Mouse (Mus musculus): ENCODE data around the gene Rad51ap1. TPM values are rescaled to one million over a fixed set of nuclear protein-coding genes. Genes with fewer than 3 reads are reported as not detected.

Rad51ap1 gene
- polyA plus RNA-seq, 1 experiment from 2014 or later = 11.5 TPM

DNA sequence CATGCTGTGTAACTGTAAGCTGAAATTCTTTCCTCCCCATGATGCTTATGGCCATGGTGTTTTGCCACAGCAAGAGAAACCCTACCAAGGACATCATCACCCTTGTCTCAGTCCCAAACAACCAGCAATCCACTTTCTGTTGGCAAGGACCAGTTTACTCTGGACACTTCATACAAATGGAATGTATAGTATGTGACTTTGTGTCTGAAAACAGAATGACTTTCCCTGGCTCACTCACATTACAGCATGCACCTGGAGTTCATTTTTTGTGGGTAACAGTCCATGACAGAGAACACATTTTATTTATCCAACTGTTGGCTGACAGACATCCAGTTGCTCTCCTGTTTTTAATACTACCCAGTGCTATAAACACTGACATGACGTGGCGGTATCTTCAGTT lies 6.5 kb downstream of the Rad51ap1 start:
- Histone ChIP-seq H3K27ac (ENCODE audit: low read depth, low read length) (no peak overlapping the region), H3K4me1 (replicated peaks; ENCODE audit: control insufficient read depth, insufficient read depth, low read length) (no peaks in the 10 kb centered on the region), H3K4me3 (ENCODE audit: low read depth, low read length) (no peak overlapping the region), H3K9me3 (ENCODE audit: control insufficient read depth) (no peaks in the 10 kb centered on the region), H3K9ac (ENCODE audit: low read depth, low read length) (no peak overlapping the region), H3K4me2 (replicated peaks; ENCODE audit: low read depth) (no peak overlapping the region), H3K27me3 (replicated peaks; ENCODE audit: control insufficient read depth, insufficient read depth, low read length) (no peaks in the 10 kb centered on the region), H3K36me3 (ENCODE audit: control insufficient read depth, insufficient read depth) (peaks cover 19% of the 10 kb centered on the region)
- no peak for TF ChIP-seq CTCF (IDR thresholded peaks at IDR 0.05; ENCODE audit: low read depth)
- no peak for ATAC-seq
- WGBS = 91% methylated on average over 2 of the region's 2 CpGs

DNA sequence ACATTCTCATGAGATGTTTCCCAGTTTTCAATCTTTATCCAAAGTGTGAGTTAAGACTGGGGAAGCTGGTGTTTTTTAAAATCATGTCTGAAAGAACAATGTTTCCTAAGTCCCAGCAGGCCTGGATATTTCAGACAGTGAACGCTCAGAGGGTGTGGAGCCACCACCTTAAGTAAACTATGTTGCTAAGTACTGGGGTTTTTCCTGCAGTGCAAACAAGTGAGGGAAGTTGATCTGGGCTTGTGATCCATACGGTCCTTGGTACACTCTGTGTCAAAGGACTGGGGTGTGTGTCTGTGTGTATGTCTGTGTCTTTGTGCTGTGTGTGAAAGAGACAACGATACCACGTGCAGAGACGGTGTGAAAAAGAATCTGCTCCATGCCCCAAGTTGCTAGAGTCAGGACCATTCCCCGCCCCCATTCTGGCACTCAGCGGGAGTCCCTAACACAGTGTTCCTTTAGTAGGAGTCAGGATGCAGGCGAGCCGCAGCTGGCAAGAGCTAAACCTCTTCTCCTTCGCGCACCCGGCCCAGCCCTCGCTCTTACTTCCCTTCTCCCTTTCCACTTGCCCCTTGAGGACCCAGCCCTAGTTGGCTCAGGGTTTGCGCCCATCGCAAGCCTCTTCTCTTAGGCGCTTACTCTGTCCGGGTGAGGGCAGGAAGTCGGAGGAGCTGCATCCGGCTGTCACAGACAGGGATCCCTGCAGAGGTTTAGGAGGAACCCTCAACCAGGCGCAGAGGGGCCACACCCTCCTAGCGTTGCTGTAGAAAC lies 18.1 kb downstream of the Rad51ap1 start, which contains the start of gene Dyrk4:
Gene Dyrk4, minus strand, starts transcription at position 729 of the 771 bp plus-strand sequence.
- peak; percentile 72 for ATAC-seq
- 12% methylated on average over 21 of the region's 21 CpGs for WGBS
- Histone ChIP-seq H3K27me3 (replicated peaks; ENCODE audit: control insufficient read depth, insufficient read depth, low read length) (no peaks in the 10 kb centered on the region), H3K27ac (ENCODE audit: low read depth, low read length) (peak within 1 kb of the TSS; percentile 35), H3K9me3 (ENCODE audit: control insufficient read depth) (no peaks in the 10 kb centered on the region), H3K36me3 (ENCODE audit: control insufficient read depth, insufficient read depth) (peaks cover 17% of the 10 kb centered on the region), H3K4me1 (replicated peaks; ENCODE audit: control insufficient read depth, insufficient read depth, low read length) (no peaks in the 10 kb centered on the region), H3K9ac (ENCODE audit: low read depth, low read length) (no peak within 1 kb of the TSS), H3K4me2 (replicated peaks; ENCODE audit: low read depth) (peak within 1 kb of the TSS; percentile 46), H3K4me3 (ENCODE audit: low read depth, low read length) (no peak within 1 kb of the TSS)
- TF ChIP-seq CTCF (IDR thresholded peaks at IDR 0.05; ENCODE audit: low read depth) = no peak

DNA sequence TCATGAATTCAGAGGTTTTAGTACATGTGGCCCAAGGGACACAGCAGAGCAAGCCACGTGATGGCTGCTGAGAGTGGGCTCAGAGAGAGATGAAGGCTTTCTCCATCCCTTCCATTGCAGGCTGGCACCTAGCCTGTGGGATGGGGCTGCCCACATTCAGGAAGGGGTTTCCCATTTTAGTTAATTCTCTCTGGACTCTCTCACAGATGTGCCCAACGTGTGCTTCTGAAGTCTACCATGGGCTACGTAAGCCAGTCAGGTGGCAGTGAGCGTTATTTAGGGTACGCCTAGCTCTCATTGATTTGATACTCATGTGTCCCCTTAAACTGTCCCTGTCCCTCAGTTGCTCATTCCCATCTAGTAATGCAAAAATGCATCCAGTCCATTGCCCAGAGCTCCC lies 24.5 kb downstream of the Rad51ap1 start:
- no peak overlapping the region for H3K9ac ChIP-seq (ENCODE audit: low read depth, low read length)
- no peaks in the 10 kb centered on the region for H3K9me3 ChIP-seq (ENCODE audit: control insufficient read depth)
- no peaks in the 10 kb centered on the region for H3K36me3 ChIP-seq (ENCODE audit: control insufficient read depth, insufficient read depth)
- H3K27me3 ChIP-seq (replicated peaks; ENCODE audit: control insufficient read depth, insufficient read depth, low read length) = no peaks in the 10 kb centered on the region
- 84% methylated on average over 5 of the region's 5 CpGs for WGBS
- no peak overlapping the region for H3K4me2 ChIP-seq (replicated peaks; ENCODE audit: low read depth)
- no peak for TF ChIP-seq CTCF (IDR thresholded peaks at IDR 0.05; ENCODE audit: low read depth)
- ATAC-seq = no peak
- no peaks in the 10 kb centered on the region for H3K4me1 ChIP-seq (replicated peaks; ENCODE audit: control insufficient read depth, insufficient read depth, low read length)
- no peak overlapping the region for H3K27ac ChIP-seq (ENCODE audit: low read depth, low read length)
- H3K4me3 ChIP-seq (ENCODE audit: low read depth, low read length) = no peak overlapping the region

DNA sequence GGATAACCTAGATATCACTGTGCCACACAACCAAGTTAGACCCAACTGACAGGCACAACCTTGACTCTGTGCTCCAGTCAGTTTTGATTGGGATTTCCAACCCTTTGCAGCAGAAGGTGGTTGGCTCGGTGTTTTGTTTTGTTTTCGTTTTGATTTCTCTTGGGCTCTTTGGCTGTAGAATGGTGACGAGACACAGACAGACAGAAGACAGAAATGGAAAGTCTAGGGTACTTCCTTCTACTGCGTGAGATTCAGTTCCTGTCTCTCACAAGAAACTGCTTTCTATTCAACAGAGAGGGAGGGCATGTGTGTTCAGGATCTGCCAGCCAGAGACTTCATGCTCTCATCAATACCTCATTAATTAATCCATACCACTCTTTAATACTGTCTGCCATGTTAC lies 28.7 kb downstream of the Rad51ap1 start:
- no peak overlapping the region for H3K9ac ChIP-seq (ENCODE audit: low read depth, low read length)
- no peak for TF ChIP-seq CTCF (IDR thresholded peaks at IDR 0.05; ENCODE audit: low read depth)
- no peak overlapping the region for H3K4me2 ChIP-seq (replicated peaks; ENCODE audit: low read depth)
- H3K4me3 ChIP-seq (ENCODE audit: low read depth, low read length) = no peak overlapping the region
- H3K27ac ChIP-seq (ENCODE audit: low read depth, low read length) = no peak overlapping the region
- no peak for ATAC-seq
- no peaks in the 10 kb centered on the region for H3K27me3 ChIP-seq (replicated peaks; ENCODE audit: control insufficient read depth, insufficient read depth, low read length)
- H3K36me3 ChIP-seq (ENCODE audit: control insufficient read depth, insufficient read depth) = no peaks in the 10 kb centered on the region
- no peaks in the 10 kb centered on the region for H3K9me3 ChIP-seq (ENCODE audit: control insufficient read depth)
- 67% methylated on average over 4 of the region's 4 CpGs for WGBS
- no peaks in the 10 kb centered on the region for H3K4me1 ChIP-seq (replicated peaks; ENCODE audit: control insufficient read depth, insufficient read depth, low read length)

DNA sequence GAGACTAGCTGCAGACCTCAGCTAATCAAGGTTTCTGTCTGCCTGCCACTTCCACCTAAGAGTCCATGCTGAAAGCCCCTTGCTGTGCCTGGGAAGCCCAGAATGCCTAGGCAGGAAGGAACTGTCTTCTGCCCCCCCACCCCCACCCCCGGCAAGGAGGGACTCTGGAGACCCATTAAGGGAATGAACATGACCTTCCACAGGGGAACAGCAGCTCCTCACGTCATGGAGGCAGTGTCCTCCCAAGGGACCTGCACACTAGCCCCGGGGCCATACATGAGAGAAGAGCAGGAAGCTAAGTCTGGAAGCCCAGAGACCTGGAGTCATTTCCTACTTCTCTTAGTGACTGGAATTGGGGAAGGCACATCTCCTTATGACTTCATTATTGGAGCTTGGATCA lies 31.5 kb downstream of the Rad51ap1 start:
- ATAC-seq = no peak
- Histone ChIP-seq H3K27ac (ENCODE audit: low read depth, low read length) (no peak overlapping the region), H3K4me1 (replicated peaks; ENCODE audit: control insufficient read depth, insufficient read depth, low read length) (no peaks in the 10 kb centered on the region), H3K4me2 (replicated peaks; ENCODE audit: low read depth) (no peak overlapping the region), H3K27me3 (replicated peaks; ENCODE audit: control insufficient read depth, insufficient read depth, low read length) (no peaks in the 10 kb centered on the region), H3K9me3 (ENCODE audit: control insufficient read depth) (no peaks in the 10 kb centered on the region), H3K36me3 (ENCODE audit: control insufficient read depth, insufficient read depth) (no peaks in the 10 kb centered on the region), H3K4me3 (ENCODE audit: low read depth, low read length) (no peak overlapping the region), H3K9ac (ENCODE audit: low read depth, low read length) (no peak overlapping the region)
- WGBS = 61% methylated on average over 3 of the region's 3 CpGs
- TF ChIP-seq CTCF (IDR thresholded peaks at IDR 0.05; ENCODE audit: low read depth) = no peak

DNA sequence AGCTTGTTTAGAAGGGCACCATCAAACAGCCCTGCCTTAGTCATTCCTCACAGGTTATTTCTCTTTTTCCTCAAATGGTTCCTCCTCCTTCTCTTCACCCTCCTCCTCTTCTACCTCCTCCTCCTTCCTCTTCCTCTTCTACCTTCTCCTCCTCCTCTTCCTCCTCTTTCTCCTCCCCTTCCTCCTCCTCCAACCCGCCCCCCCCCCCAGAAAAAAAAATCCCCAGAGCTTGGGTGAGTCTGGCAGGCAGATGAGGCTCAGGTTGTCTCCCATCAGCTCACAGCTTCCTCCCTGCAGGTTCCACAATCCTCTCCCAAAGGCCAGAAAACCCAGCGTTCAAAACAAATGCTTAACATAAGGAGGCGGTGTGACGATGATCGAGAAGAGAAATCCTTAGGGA lies 32.0 kb downstream of the Rad51ap1 start:
- no peak for TF ChIP-seq CTCF (IDR thresholded peaks at IDR 0.05; ENCODE audit: low read depth)
- H3K4me2 ChIP-seq (replicated peaks; ENCODE audit: low read depth) = no peak overlapping the region
- H3K9ac ChIP-seq (ENCODE audit: low read depth, low read length) = no peak overlapping the region
- H3K4me3 ChIP-seq (ENCODE audit: low read depth, low read length) = no peak overlapping the region
- no peaks in the 10 kb centered on the region for H3K36me3 ChIP-seq (ENCODE audit: control insufficient read depth, insufficient read depth)
- 66% methylated on average over 4 of the region's 5 CpGs for WGBS
- no peak overlapping the region for H3K27ac ChIP-seq (ENCODE audit: low read depth, low read length)
- ATAC-seq = no peak
- no peaks in the 10 kb centered on the region for H3K9me3 ChIP-seq (ENCODE audit: control insufficient read depth)
- no peaks in the 10 kb centered on the region for H3K27me3 ChIP-seq (replicated peaks; ENCODE audit: control insufficient read depth, insufficient read depth, low read length)
- H3K4me1 ChIP-seq (replicated peaks; ENCODE audit: control insufficient read depth, insufficient read depth, low read length) = no peaks in the 10 kb centered on the region
